Mouse (Mus musculus): ENCODE data around the gene Itga2b. TPM values are rescaled to one million over a fixed set of nuclear protein-coding genes. Genes with fewer than 3 reads are reported as not detected.

Itga2b gene
- polyA plus RNA-seq, 1 experiment from 2014 or later = 1.9 TPM

- in situ Hi-C loops (cut with MboI; ENCODE audit: low pct_unique_long_range_greater_than_20kb) = no loop called here
- POLR2A ChIA-PET = interaction anchor here (0.7 to 2.0 kb wide), 5 partner anchors 9 to 38 kb away, joined by 3 to 6 read pairs (median 4); partner anchors contain the start of gene Slc25a39
- no peak for ATAC-seq
Measured at GRCm38 (mm10) chr11:102445264-102445890, 24.5 kb downstream of the Itga2b start.

DNA sequence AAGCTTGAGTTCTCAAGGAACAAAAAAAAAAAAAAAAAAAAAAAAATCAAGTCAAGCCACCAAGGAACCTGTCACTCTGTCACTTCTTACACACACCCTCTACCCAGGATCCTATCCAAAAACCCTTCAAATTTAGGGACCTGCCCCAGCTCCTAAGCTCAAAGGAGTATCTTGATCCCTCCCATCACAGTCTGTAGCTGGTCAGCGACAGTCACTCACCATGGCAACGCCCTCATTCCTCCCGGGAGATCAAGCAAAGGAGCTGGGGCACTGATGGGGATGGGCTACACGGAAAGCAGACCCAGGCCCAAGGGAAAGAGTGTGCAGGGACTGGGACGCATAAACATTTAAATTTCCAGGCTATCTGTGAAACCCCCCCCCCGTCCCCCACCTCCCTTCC, 25.1 kb downstream of the Itga2b start:
- ChIA-PET CTCF (interaction anchor here (1.9 to 2.9 kb wide), 2 partner anchors 10 to 14 kb away, joined by 6 to 11 read pairs; no protein-coding TSS in a partner anchor), POLR2A (interaction anchor here (0.6 to 1.5 kb wide), 3 partner anchors 8 to 271 kb away, joined by 4 to 6 read pairs (median 4); no protein-coding TSS in a partner anchor)
- in situ Hi-C loops (cut with MboI; ENCODE audit: low pct_unique_long_range_greater_than_20kb) = no loop called here
- no peak for DNase-seq (ENCODE audit: low read depth, low spot score)
- no peak for TF ChIP-seq CTCF (IDR thresholded peaks at IDR 0.05)
- no peaks in the 10 kb centered on the region for H3K27me3 ChIP-seq
- ATAC-seq = no peak

More at GRCm38 (mm10) chr11:102445264-102445890, 24.5 kb downstream of the Itga2b start:
- no peaks in the 10 kb centered on the region for H3K27me3 ChIP-seq
- CTCF ChIA-PET = interaction anchor here (1.1 to 2.9 kb wide), 4 partner anchors 11 to 197 kb away, joined by 3 to 11 read pairs (median 5); no protein-coding TSS in a partner anchor
- no peak for TF ChIP-seq CTCF (IDR thresholded peaks at IDR 0.05)
- no peak for DNase-seq (ENCODE audit: low read depth, low spot score)

DNA sequence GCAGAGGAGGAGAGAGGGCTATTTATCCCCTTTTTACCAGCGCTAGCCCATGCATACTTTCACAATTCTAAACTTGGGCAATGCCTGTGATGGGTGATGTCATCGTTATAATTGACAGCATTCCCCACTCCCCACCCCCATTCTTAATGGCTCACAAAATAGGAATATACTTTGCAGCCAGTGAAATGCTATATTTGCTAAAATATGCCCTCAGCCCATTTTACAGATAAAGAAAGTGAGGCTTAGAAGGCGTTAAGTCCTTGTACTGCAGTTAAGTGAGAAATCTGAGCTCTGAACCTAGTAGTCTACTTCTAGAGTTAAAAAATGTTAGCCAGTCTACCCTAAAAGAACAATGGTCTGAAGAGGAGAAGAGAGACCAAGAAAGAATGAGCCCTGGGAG, 25.6 kb downstream of the Itga2b start:
- TF ChIP-seq CTCF (IDR thresholded peaks at IDR 0.05) = no peak
- in situ Hi-C loops (cut with MboI; ENCODE audit: low pct_unique_long_range_greater_than_20kb) = no loop called here
- ATAC-seq (no peak), DNase-seq (ENCODE audit: low read depth, low spot score) (no peak)
- CTCF ChIA-PET = no interaction called here
- POLR2A ChIA-PET = interaction anchor here (0.6 to 1.3 kb wide), 4 partner anchors 20 to 341 kb away, joined by 3 to 6 read pairs (median 4); no protein-coding TSS in a partner anchor
- H3K27me3 ChIP-seq = no peaks in the 10 kb centered on the region

DNA sequence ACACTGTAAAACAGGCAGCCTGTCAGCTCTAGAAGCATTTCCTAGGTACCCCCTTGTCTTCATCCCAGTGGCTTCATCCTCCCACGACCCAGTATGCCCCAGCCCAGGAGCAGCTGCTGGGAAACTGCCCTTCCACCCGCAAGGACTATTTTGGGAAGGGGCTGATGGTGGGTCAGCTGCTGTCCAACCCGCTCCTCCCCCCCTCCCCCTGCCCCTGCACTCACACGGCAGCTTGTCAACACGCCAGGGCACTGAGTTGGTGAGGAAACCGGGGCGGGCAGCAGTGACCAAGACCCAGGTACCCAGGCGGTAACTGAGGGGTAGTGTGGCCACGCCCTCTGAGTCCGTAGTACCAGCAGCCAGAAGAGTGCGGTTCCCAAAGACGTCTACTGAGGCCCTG, 26.2 kb downstream of the Itga2b start:
- CTCF ChIA-PET = no interaction called here
- POLR2A ChIA-PET = interaction anchor here (0.7 to 1.3 kb wide), 3 partner anchors 13 to 341 kb away, joined by 3 to 6 read pairs (median 3); partner anchors contain the start of gene Grn
- ATAC-seq = no peak

GRCm38 (mm10) chr11:102442089-102442488, 27.8 kb downstream of the Itga2b start:
- DNase-seq (ENCODE audit: low read depth, low spot score) = no peak
- no peaks in the 10 kb centered on the region for H3K27me3 ChIP-seq
- ChIA-PET CTCF (interaction anchor here (1.5 kb wide), 1 partner anchor 11 kb away, joined by 5 read pairs; no protein-coding TSS in a partner anchor), POLR2A (interaction anchor here (0.7 kb wide), 2 partner anchors 10 to 816 kb away, joined by 3 read pairs; no protein-coding TSS in a partner anchor)
- ATAC-seq = no peak
- no peak for TF ChIP-seq CTCF (IDR thresholded peaks at IDR 0.05)
- in situ Hi-C loops (cut with MboI; ENCODE audit: low pct_unique_long_range_greater_than_20kb) = no loop called here

More for the DNA sequence above, 26.2 kb downstream of the Itga2b start:
- no peak for TF ChIP-seq CTCF (IDR thresholded peaks at IDR 0.05)
- no peak for DNase-seq (ENCODE audit: low read depth, low spot score)
- no peaks in the 10 kb centered on the region for H3K27me3 ChIP-seq
- in situ Hi-C loops (cut with MboI; ENCODE audit: low pct_unique_long_range_greater_than_20kb) = no loop called here

GRCm38 (mm10) chr11:102441434-102441833, 28.5 kb downstream of the Itga2b start:
- ChIA-PET CTCF (interaction anchor here (1.5 kb wide), 1 partner anchor 11 kb away, joined by 5 read pairs; no protein-coding TSS in a partner anchor), POLR2A (no interaction called here)
- ATAC-seq = no peak
- no peak for DNase-seq (ENCODE audit: low read depth, low spot score)
- in situ Hi-C loops (cut with MboI; ENCODE audit: low pct_unique_long_range_greater_than_20kb) = no loop called here
- no peaks in the 10 kb centered on the region for H3K27me3 ChIP-seq
- no peak for TF ChIP-seq CTCF (IDR thresholded peaks at IDR 0.05)

DNA sequence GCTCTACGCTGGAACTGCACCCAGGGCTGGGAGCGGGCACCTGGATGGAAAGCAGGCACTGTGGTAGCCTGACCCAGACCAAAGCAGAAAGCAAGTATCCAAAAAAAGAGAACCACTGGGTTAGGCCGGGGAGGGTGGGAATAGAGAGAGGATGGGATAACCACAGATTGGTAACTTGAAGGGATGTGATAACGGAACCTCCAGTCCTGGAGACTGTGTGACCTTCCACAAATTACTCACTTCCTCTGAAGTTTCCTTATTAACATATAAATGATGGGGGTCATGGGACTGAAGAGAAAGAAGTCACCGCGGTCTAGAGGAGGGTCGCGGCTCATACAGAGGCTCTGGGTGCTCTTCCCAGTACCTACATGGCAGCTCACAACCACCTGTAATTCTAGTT, 29.7 kb downstream of the Itga2b start:
- no peak for ATAC-seq
- in situ Hi-C loops (cut with MboI; ENCODE audit: low pct_unique_long_range_greater_than_20kb) = no loop called here
- CTCF ChIA-PET = no interaction called here

DNA sequence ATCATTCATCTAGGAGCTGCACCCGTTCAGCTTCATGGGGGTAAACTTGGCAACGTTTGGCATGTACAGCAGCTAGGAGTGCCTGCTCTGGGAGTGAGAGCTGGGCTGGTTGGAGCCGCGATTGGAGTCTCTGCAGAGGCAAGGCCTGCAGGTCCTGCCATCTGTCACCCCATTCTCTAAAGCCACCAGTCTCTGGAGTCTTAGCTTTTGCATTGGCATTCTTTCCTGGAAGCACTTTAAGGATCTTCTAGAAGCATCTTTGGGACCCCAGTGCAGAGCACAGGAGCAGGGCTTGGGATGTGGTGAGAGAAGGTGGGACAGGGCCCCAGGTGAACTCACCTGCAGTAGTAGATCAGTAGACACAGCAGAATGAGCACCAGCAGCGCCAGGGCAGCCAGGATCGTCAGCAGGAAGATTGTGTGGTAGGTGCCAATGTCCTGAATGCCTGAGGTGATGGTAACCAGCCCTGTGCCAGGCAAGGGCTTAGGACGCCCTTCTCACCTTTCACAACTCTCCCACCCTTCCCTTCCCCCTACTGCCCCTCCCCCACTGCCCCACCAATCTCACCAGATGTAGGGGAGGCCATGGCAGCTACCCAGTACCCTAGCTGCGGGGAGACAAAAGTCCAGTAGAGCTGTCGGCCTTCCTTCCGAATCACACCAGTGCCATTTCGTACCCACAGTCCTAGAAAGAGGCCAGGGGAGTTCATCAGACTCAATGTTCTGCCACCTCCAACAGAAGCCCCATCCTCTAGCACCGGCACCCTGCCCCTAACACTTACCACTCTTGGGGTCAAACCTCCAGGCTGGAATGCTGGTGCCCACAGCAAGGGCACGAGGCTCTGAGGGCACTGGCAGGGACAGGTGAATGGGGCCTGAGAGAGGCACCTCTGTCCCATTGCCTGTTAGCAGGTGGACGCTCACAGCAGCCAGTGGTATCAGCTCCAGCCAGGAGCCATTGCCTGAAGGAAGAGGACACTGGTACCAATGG, 30.5 kb downstream of the Itga2b start:
- ATAC-seq = no peak
- no peaks in the 10 kb centered on the region for H3K27me3 ChIP-seq
- CTCF ChIA-PET = no interaction called here
- TF ChIP-seq CTCF (IDR thresholded peaks at IDR 0.05) = no peak
- in situ Hi-C loops (cut with MboI; ENCODE audit: low pct_unique_long_range_greater_than_20kb) = no loop called here
- POLR2A ChIA-PET = no interaction called here
- no peak for DNase-seq (ENCODE audit: low read depth, low spot score)

More for the DNA sequence above, 29.7 kb downstream of the Itga2b start:
- H3K27me3 ChIP-seq = no peaks in the 10 kb centered on the region
- DNase-seq (ENCODE audit: low read depth, low spot score) = no peak
- TF ChIP-seq CTCF (IDR thresholded peaks at IDR 0.05) = no peak
- POLR2A ChIA-PET = no interaction called here

- CTCF ChIA-PET = no interaction called here
- no peak for ATAC-seq
- POLR2A ChIA-PET = no interaction called here
Measured at GRCm38 (mm10) chr11:102438212-102439092, 31.5 kb downstream of the Itga2b start.

More at GRCm38 (mm10) chr11:102438212-102439092, 31.5 kb downstream of the Itga2b start:
- no peaks in the 10 kb centered on the region for H3K27me3 ChIP-seq
- no peak for DNase-seq (ENCODE audit: low read depth, low spot score)
- in situ Hi-C loops (cut with MboI; ENCODE audit: low pct_unique_long_range_greater_than_20kb) = no loop called here
- TF ChIP-seq CTCF (IDR thresholded peaks at IDR 0.05) = no peak
